Mouse (Mus musculus) intestine, embryonic 16.5 days (tissue): ENCODE measurements around the gene 1700016C15Rik. TPM values are rescaled to one million over a fixed set of nuclear protein-coding genes. Genes with fewer than 3 reads are reported as not detected.

Source experiments
- ATAC-seq: fragments of 200-750 bp; cut with Nextera tagmentation; 2 replicates; pipeline ENCODE4 v1.8.0; 2017; ENCODE audit warnings: moderate TSS enrichment, moderate library complexity
- H3K27ac ChIP-seq: fragments of 300-500 bp; sonication (generic); 2 replicates; pipeline ENCODE4 v1.5.1; 2014; ENCODE audit warnings: mild to moderate bottlenecking, low read length
- H3K27me3 ChIP-seq: fragments of 300-500 bp; sonication (generic); replicated peaks from 2 replicates; pipeline ENCODE4 v1.6.1; 2014; ENCODE audit warnings: low read length, control low read depth, mixed read lengths; ENCODE audit not compliant: control insufficient read depth, insufficient read depth
- H3K36me3 ChIP-seq: fragments of 300-500 bp; sonication (generic); 2 replicates; pipeline ENCODE4 v1.6.1; 2014; ENCODE audit warnings: low read length, control low read depth; ENCODE audit not compliant: control insufficient read depth, insufficient read depth
- H3K4me1 ChIP-seq: fragments of 300-500 bp; sonication (generic); 2 replicates; pipeline ENCODE4 v1.6.1; 2014; ENCODE audit warnings: low read length, control low read depth, mixed read lengths; ENCODE audit not compliant: control insufficient read depth, insufficient read depth
- H3K4me2 ChIP-seq: fragments of 300-500 bp; sonication (generic); 2 replicates; pipeline ENCODE4 v1.6.1; 2014; ENCODE audit warnings: low read depth, low read length, control low read depth
- H3K4me3 ChIP-seq: fragments of 300-500 bp; sonication (generic); 2 replicates; pipeline ENCODE4 v1.5.1; 2014; ENCODE audit warnings: mild to moderate bottlenecking, low read length
- H3K9ac ChIP-seq: fragments of 300-500 bp; sonication (generic); 2 replicates; pipeline ENCODE4 v1.6.1; 2014; ENCODE audit warnings: low read depth, low read length
- H3K9me3 ChIP-seq: fragments of 300-500 bp; sonication (generic); 2 replicates; pipeline ENCODE4 v1.6.1; 2016; ENCODE audit warnings: low read length, control low read depth; ENCODE audit not compliant: control insufficient read depth
- WGBS: fragments of 180-500 bp; shearing (Covaris S2); extraction: QIAGEN DNeasy Blood & Tissue Kit; methylation state at CpG from one replicate; pipeline ENCODE4 v1.1.7; 2014; 5-methylcytosine and 5-hydroxymethylcytosine counted together
- polyA plus RNA-seq: library from polyadenylated mRNA; unstranded; fragments of >200 nt; fragmentation: Nextera tagmentation; extraction: Ambion mirVana; gene quantifications from 2 replicates; pipeline ENCODE4 v1.2.1, GENCODE M21; 2015

Gene 1700016C15Rik
- polyA plus RNA-seq, 1 experiment from 2014 or later, result not detected

- no peak overlapping the region for H3K9ac ChIP-seq
- H3K4me1 ChIP-seq, result peaks cover 8% of the 10 kb centered on the region
- no peak overlapping the region for H3K4me2 ChIP-seq
- 87% methylated on average over 3 of the region's 3 CpGs for WGBS
- H3K4me3 ChIP-seq, result no peak overlapping the region
- H3K9me3 ChIP-seq, result peaks cover 3% of the 10 kb centered on the region; the same call in 1 of the 2 replicates
- no peak for ATAC-seq
- no peak overlapping the region for H3K27ac ChIP-seq
- no peaks in the 10 kb centered on the region for H3K27me3 ChIP-seq
- 0 out of 2 replicates have a peak, but pooled peaks cover 3% of the 10 kb centered on the region for H3K36me3 ChIP-seq
Observed at GRCm38 (mm10) chr1:177792835-177793234, 63.2 kb downstream of the 1700016C15Rik start.

GRCm38 (mm10) chr1:177794866-177795265 is 65.3 kb downstream of the 1700016C15Rik start:
- WGBS, result 9% methylated on average over 8 of the region's 8 CpGs
- H3K27ac ChIP-seq, result 0 out of 2 replicates have a peak overlapping the region, but pooled peaks have one; percentile 15
- no peak for ATAC-seq

GRCm38 (mm10) chr1:177795421-177796192 is 66.0 kb downstream of the 1700016C15Rik start:
- Histone ChIP-seq H3K9ac (peak overlapping the region; percentile 94), H3K27me3 (no peaks in the 10 kb centered on the region), H3K4me1 (peaks cover 8% of the 10 kb centered on the region), H3K4me3 (peak overlapping the region; percentile 91), H3K27ac (peak overlapping the region; percentile 98), H3K4me2 (peak overlapping the region; percentile 84), H3K36me3 (no peaks in the 10 kb centered on the region), H3K9me3 (no peaks in the 10 kb centered on the region)
- under 1% methylated on average over 41 of the region's 41 CpGs for WGBS
- ATAC-seq, result peak; percentile 38

More at GRCm38 (mm10) chr1:177794866-177795265, 65.3 kb downstream of the 1700016C15Rik start:
- peak overlapping the region; percentile 91 for H3K4me3 ChIP-seq
- H3K9ac ChIP-seq, result peak overlapping the region; percentile 94
- H3K27me3 ChIP-seq, result no peaks in the 10 kb centered on the region
- H3K4me2 ChIP-seq, result peak overlapping the region; percentile 84
- H3K36me3 ChIP-seq, result no peaks in the 10 kb centered on the region
- H3K9me3 ChIP-seq, result no peaks in the 10 kb centered on the region
- peaks cover 8% of the 10 kb centered on the region for H3K4me1 ChIP-seq

- H3K9ac ChIP-seq, result peak within 1 kb of the TSS; percentile 94
- peak within 1 kb of the TSS; percentile 98 for H3K27ac ChIP-seq
- peak; percentile 99 for ATAC-seq
- H3K4me1 ChIP-seq, result peaks cover 8% of the 10 kb centered on the region
- H3K27me3 ChIP-seq, result no peaks in the 10 kb centered on the region
- no peaks in the 10 kb centered on the region for H3K36me3 ChIP-seq
- no peaks in the 10 kb centered on the region for H3K9me3 ChIP-seq
- peak within 1 kb of the TSS; percentile 84 for H3K4me2 ChIP-seq
- H3K4me3 ChIP-seq, result peak within 1 kb of the TSS; percentile 91
- under 1% methylated on average over 63 of the region's 64 CpGs for WGBS
Observed at GRCm38 (mm10) chr1:177796193-177796939, 66.8 kb downstream of the 1700016C15Rik start, which contains the start of gene Adss. Adss (minus strand) TSS chr1:177796511.

- Histone ChIP-seq H3K9ac (no peak overlapping the region), H3K36me3 (no peaks in the 10 kb centered on the region), H3K4me2 (no peak overlapping the region), H3K4me1 (peaks cover 8% of the 10 kb centered on the region), H3K27me3 (no peaks in the 10 kb centered on the region), H3K9me3 (no peaks in the 10 kb centered on the region), H3K27ac (no peak overlapping the region), H3K4me3 (no peak overlapping the region)
- 59% methylated on average over 8 of the region's 8 CpGs for WGBS
- ATAC-seq, result no peak
Observed at GRCm38 (mm10) chr1:177797151-177797755, 67.6 kb downstream of the 1700016C15Rik start.

Other genes with a start within 250 kb of the 1700016C15Rik start
- gene Adss, start 66.7 kb downstream of the 1700016C15Rik start, polyA plus RNA-seq, result 40.2 and 42.3 TPM in 2 replicates